Mouse (Mus musculus) cerebellum, adult 2 months (tissue): Measurements from ENCODE around the gene Plp1.

Source experiments
- CTCF ChIP-seq: fragments of 200-500 bp; IDR thresholded peaks from 2 replicates; pipeline ENCODE4 v1.5.1; 2011; ENCODE audit warnings: low read depth, mild to moderate bottlenecking, control low read depth, low read length, moderate library complexity, borderline replicate concordance; ENCODE audit not compliant: insufficient read depth
- POLR2A ChIP-seq: fragments of 200-500 bp; IDR thresholded peaks from 2 replicates; pipeline ENCODE4 v1.6.1; 2011; ENCODE audit warnings: low read length, control low read depth, borderline replicate concordance; ENCODE audit not compliant: insufficient read depth

DNA sequence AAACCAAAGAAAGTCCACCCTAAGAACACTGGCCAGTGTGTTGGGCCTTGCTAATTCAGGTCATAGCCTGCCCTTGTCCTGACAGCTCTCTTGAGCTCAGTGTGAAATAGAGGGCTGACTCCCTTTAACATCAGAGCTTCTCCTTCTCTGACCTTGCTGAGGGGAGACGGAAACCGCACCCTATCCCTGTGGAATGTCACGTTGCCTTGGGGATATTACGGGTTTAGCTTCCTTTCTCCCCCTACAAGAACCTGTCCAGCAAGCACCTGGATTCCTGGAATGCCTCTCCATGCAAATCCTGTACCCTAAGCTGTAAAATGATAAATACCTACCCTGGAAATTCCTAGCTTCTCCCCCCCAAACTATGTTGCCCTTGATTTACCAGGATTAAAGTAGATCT, 33.0 kb upstream of the Plp1 start:
- no peak for TF ChIP-seq CTCF
- no peak for TF ChIP-seq POLR2A
